23 mouse cellular contexts compared by ENCODE assay signal in genomic region chr5:17746520-17746919, GRCm38 (mm10).
DNase-seq lines count a peak whose midpoint lies in the region; ATAC-seq and TF ChIP-seq lines count a peak whose summit lies in the region.
"Had no signal": no experiment of that assay in that cellular context is flagged by ENCODE, and none has a peak within 500 bp of the region (broad histone marks: within the 10 kb centered on the region; RNA-seq: fewer than 3 reads in every experiment).

No protein-coding gene starts in this region.

- H3K4me1 ChIP-seq in embryonic facial prominence, embryonic 14.5 days (ENCODE audit: control insufficient read depth, insufficient read depth, low read length), result no peaks in the 10 kb centered on the region
- H3K4me1 ChIP-seq in embryonic facial prominence, embryonic 10.5 days, result peaks cover 5% of the 10 kb centered on the region; the same call in 1 of the 2 replicates
- no peaks in the 10 kb centered on the region for H3K4me1 ChIP-seq in kidney, postnatal 0 days (replicated peaks; ENCODE audit: insufficient read depth, low read length)
- H3K4me1 ChIP-seq in limb, embryonic 14.5 days (ENCODE audit: control insufficient read depth, insufficient read depth, low read length), result no peaks in the 10 kb centered on the region
- H3K4me1 ChIP-seq: heart, embryonic 12.5 days; midbrain, embryonic 10.5 days; neural tube, embryonic 15.5 days had no signal

- no peak for TF ChIP-seq CTCF in kidney, postnatal 0 days (IDR thresholded peaks at IDR 0.05; ENCODE audit: low read depth)

- H3K9me3 ChIP-seq in embryonic facial prominence, embryonic 14.5 days (ENCODE audit: control insufficient read depth, low read length), result no peaks in the 10 kb centered on the region
- H3K9me3 ChIP-seq in embryonic facial prominence, embryonic 10.5 days, result no peaks in the 10 kb centered on the region
- no peaks in the 10 kb centered on the region for H3K9me3 ChIP-seq in kidney, postnatal 0 days (replicated peaks; ENCODE audit: low read length)
- no peaks in the 10 kb centered on the region for H3K9me3 ChIP-seq in limb, embryonic 14.5 days (ENCODE audit: control insufficient read depth, low read length)
- H3K9me3 ChIP-seq: embryonic facial prominence, embryonic 13.5 days; heart, embryonic 12.5 days; midbrain, embryonic 10.5 days; neural tube, embryonic 15.5 days had no signal

- no peak overlapping the region for H3K27ac ChIP-seq in embryonic facial prominence, embryonic 14.5 days (replicated peaks; ENCODE audit: low read depth, low read length)
- H3K27ac ChIP-seq in embryonic facial prominence, embryonic 10.5 days (replicated peaks), result no peak overlapping the region
- H3K27ac ChIP-seq in kidney, postnatal 0 days, result no peak overlapping the region
- H3K27ac ChIP-seq in limb, embryonic 14.5 days (replicated peaks; ENCODE audit: low read depth, low read length), result no peak overlapping the region
- H3K27ac ChIP-seq: embryonic facial prominence, embryonic 13.5 days; macrophage; midbrain, embryonic 10.5 days; neural tube, embryonic 15.5 days had no signal

- ATAC-seq in embryonic facial prominence, embryonic 14.5 days (ENCODE audit: low read depth), result no peak
- ATAC-seq in kidney, postnatal 0 days (replicated peaks; ENCODE audit: low FRiP score, low read depth), result no peak; the same call in 1 of the 2 replicates
- peak; percentile 44 for ATAC-seq in limb, embryonic 14.5 days (ENCODE audit: low FRiP score, low read depth)
- ATAC-seq: forebrain, embryonic 14.5 days; liver, postnatal 0 days had no signal

- no peak overlapping the region for H3K4me2 ChIP-seq in embryonic facial prominence, embryonic 14.5 days (ENCODE audit: low read depth, low read length)
- H3K4me2 ChIP-seq in kidney, postnatal 0 days (ENCODE audit: low read length), result no peak overlapping the region
- no peak overlapping the region for H3K4me2 ChIP-seq in limb, embryonic 14.5 days (replicated peaks; ENCODE audit: low read depth, low read length, severe bottlenecking)
- H3K4me2 ChIP-seq: embryonic facial prominence, embryonic 13.5 days; heart, embryonic 12.5 days; liver, embryonic 11.5 days; neural tube, embryonic 15.5 days had no signal

- no peaks in the 10 kb centered on the region for H3K27me3 ChIP-seq in embryonic facial prominence, embryonic 14.5 days (replicated peaks; ENCODE audit: control insufficient read depth, insufficient read depth, low read length)
- H3K27me3 ChIP-seq in embryonic facial prominence, embryonic 10.5 days (replicated peaks; ENCODE audit: low read depth, poor library complexity, severe bottlenecking), result no peaks in the 10 kb centered on the region
- H3K27me3 ChIP-seq in kidney, postnatal 0 days (ENCODE audit: insufficient read depth, low read length), result no peaks in the 10 kb centered on the region
- H3K27me3 ChIP-seq in limb, embryonic 14.5 days (ENCODE audit: control insufficient read depth, insufficient read depth, low read length), result no peaks in the 10 kb centered on the region
- H3K27me3 ChIP-seq: embryonic facial prominence, embryonic 13.5 days; heart, embryonic 12.5 days; neural tube, embryonic 15.5 days had no signal

- DNase-seq in embryonic facial prominence, embryonic 14.5 days (ENCODE audit: low spot score), result peak; percentile 53
- no peak for DNase-seq in embryonic facial prominence, embryonic 10.5 days (ENCODE audit: low spot score)
- peak; percentile 80 for DNase-seq in kidney, postnatal 0 days (ENCODE audit: low spot score)
- no peak for DNase-seq in kidney, postnatal 4 days
- DNase-seq in 3T3-L1 (ENCODE audit: low read depth, low spot score) (peak; percentile 19), MN1 (ENCODE audit: low spot score) (no peak)
- DNase-seq in limb, embryonic 14.5 days (ENCODE audit: low spot score), result peak; percentile 25
- no peak for DNase-seq in heart, adult 8-10 months (ENCODE audit: low spot score)
- DNase-seq: adrenal gland, adult 2 months; cerebellum, adult 11 months; cerebellum, adult 9-11 months; heart, postnatal 14 days; kidney, postnatal 10 days; left cerebral cortex, postnatal 4 days; liver, postnatal 0 days; right cerebral cortex, adult 18-20 months had no signal

- H3K4me3 ChIP-seq in embryonic facial prominence, embryonic 14.5 days (ENCODE audit: low read depth, low read length), result no peak overlapping the region
- H3K4me3 ChIP-seq in embryonic facial prominence, embryonic 10.5 days, result no peak overlapping the region
- H3K4me3 ChIP-seq in kidney, postnatal 0 days (replicated peaks; ENCODE audit: low read depth, low read length), result no peak overlapping the region
- H3K4me3 ChIP-seq in limb, embryonic 14.5 days (replicated peaks; ENCODE audit: low read length), result no peak overlapping the region
- H3K4me3 ChIP-seq: embryonic facial prominence, embryonic 13.5 days; heart, embryonic 12.5 days; midbrain, embryonic 10.5 days; neural tube, embryonic 15.5 days had no signal

- no peaks in the 10 kb centered on the region for H3K36me3 ChIP-seq in embryonic facial prominence, embryonic 14.5 days (ENCODE audit: control insufficient read depth, insufficient read depth, low read length)
- H3K36me3 ChIP-seq in embryonic facial prominence, embryonic 10.5 days (replicated peaks), result no peaks in the 10 kb centered on the region
- no peaks in the 10 kb centered on the region for H3K36me3 ChIP-seq in kidney, postnatal 0 days (ENCODE audit: insufficient read depth, low read length)
- H3K36me3 ChIP-seq in limb, embryonic 14.5 days (ENCODE audit: control insufficient read depth, insufficient read depth, low read length), result no peaks in the 10 kb centered on the region
- H3K36me3 ChIP-seq: embryonic facial prominence, embryonic 13.5 days; heart, embryonic 12.5 days; midbrain, embryonic 10.5 days; neural tube, embryonic 15.5 days had no signal

- no peak overlapping the region for H3K9ac ChIP-seq in embryonic facial prominence, embryonic 14.5 days (ENCODE audit: low read depth, low read length)
- no peak overlapping the region for H3K9ac ChIP-seq in kidney, postnatal 0 days (ENCODE audit: low read depth, low read length)
- H3K9ac ChIP-seq in limb, embryonic 14.5 days (ENCODE audit: low read depth, low read length, severe bottlenecking), result no peak overlapping the region
- H3K9ac ChIP-seq: embryonic facial prominence, embryonic 13.5 days; heart, embryonic 12.5 days; liver, postnatal 0 days; neural tube, embryonic 15.5 days had no signal

- no peak for TF ChIP-seq POLR2A in limb, embryonic 14.5 days (IDR thresholded peaks at IDR 0.05; ENCODE audit: borderline replicate concordance, extremely low read depth, insufficient read depth, insufficient read length)

Comparison
In these comparisons a context has a peak if more than half of its experiments do, and no peak if none do; other contexts are left out.
1. DNase-seq: peak in embryonic facial prominence, embryonic 14.5 days (single experiment), kidney, postnatal 0 days (single experiment), 3T3-L1 (single experiment) and limb, embryonic 14.5 days (single experiment); none in embryonic facial prominence, embryonic 10.5 days (single experiment), kidney, postnatal 4 days (0 of 2), MN1 (single experiment) and heart, adult 8-10 months (single experiment).